Mouse (Mus musculus): ENCODE data around the gene Map4k2. TPM values are rescaled to one million over a fixed set of nuclear protein-coding genes. Genes with fewer than 3 reads are reported as not detected.
A peak's percentile ranks its signal among the peaks of the same experiment; 100 is the strongest.
"Not testable (repeated sequence)": the region's sequence is repeated elsewhere in the genome, so short reads cannot be mapped to it uniquely, and the experiment has no call there.

The Map4k2 gene
- total RNA-seq, 2 experiments from 2014 or later = 94.9 to 108 TPM

GRCm38 (mm10) chr19:6304787-6305516, 36.0 kb upstream of the Map4k2 start:
- peak; percentile 97 for TF ChIP-seq CTCF (IDR thresholded peaks at IDR 0.05)
- no peak overlapping the region for H3K4me3 ChIP-seq
- DNase-seq (ENCODE audit: extremely low spot score in 1 of 2, low spot score in 2 of 2) = peak; percentile 72 to 89
- intact Hi-C loops (cut with DNase I) = loop anchor here (1.0 kb wide), 1 partner anchor 37 kb away; no protein-coding TSS in a partner anchor
- no peak overlapping the region for H3K27ac ChIP-seq

GRCm38 (mm10) chr19:6305517-6306115, 35.3 kb upstream of the Map4k2 start:
- H3K27ac ChIP-seq = no peak overlapping the region
- intact Hi-C loops (cut with DNase I) = loop anchor here (1.0 kb wide), 1 partner anchor 37 kb away; no protein-coding TSS in a partner anchor
- H3K4me3 ChIP-seq = peak overlapping the region; percentile 45; the same call in 1 of the 2 replicates
- DNase-seq (ENCODE audit: extremely low spot score in 1 of 2, low spot score in 2 of 2) = no peak
- no peak for TF ChIP-seq CTCF (IDR thresholded peaks at IDR 0.05)

DNA sequence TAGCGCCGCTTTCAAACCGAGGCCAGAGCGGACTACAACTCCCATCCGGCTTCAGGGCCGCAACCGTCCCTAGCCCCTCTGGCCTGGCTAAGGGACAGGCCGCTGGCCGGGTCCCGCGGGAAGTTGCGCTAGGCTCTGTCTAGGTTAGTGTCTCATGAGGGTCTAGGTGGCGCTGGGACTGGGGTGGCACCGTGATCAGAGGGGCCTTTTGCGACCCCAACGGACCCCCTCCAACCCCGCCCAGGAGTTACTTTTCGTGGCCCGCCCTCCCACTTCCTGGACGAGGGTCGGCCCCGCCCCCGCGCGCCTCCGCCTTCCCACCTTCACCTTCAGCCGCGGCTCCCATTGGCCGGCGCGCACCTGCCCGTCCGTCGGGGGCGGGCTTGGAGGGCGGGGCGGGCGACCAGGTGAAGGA, 34.8 kb upstream of the Map4k2 start, which contains the start of gene Cdc42bpg:
Gene Cdc42bpg (plus strand): TSS at position 320 of the 415 bp plus-strand sequence.
- no peak for TF ChIP-seq CTCF (IDR thresholded peaks at IDR 0.05)
- intact Hi-C loops (cut with DNase I) = no loop called here
- Histone ChIP-seq H3K4me3 (peak within 1 kb of the TSS; percentile 45), H3K27ac (no peak within 1 kb of the TSS; the same call in 1 of the 2 replicates)
- DNase-seq (ENCODE audit: extremely low spot score in 1 of 2, low spot score in 2 of 2) = peak; percentile 33 to 50

DNA sequence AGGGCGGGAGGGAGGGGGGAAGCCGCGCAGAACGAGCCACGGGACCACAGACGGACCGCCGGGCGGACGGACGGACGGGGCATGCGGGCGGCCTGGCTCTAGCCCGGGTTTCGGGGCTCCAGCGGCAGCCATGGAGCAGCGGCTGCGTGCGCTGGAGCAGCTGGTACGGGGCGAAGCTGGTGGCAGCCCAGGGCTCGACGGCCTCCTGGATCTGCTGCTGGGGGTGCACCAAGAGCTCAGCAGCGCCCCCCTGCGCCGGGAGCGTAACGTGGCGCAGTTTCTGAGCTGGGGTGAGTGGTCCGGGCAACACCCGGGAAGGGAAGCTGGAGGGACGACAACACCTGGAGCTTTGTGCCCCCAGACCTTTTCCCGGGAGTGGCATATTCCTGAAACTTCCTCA, 34.3 kb upstream of the Map4k2 start:
- peak; percentile 38 to 49 for DNase-seq (ENCODE audit: extremely low spot score in 1 of 2, low spot score in 2 of 2)
- peak; percentile 71 for TF ChIP-seq CTCF (IDR thresholded peaks at IDR 0.05)
- no peak overlapping the region for H3K27ac ChIP-seq
- intact Hi-C loops (cut with DNase I) = no loop called here
- H3K4me3 ChIP-seq = peak overlapping the region; percentile 45

- TF ChIP-seq CTCF (IDR thresholded peaks at IDR 0.05) = no peak
- no peak for DNase-seq (ENCODE audit: extremely low spot score in 1 of 2, low spot score in 2 of 2)
- Histone ChIP-seq H3K27ac (no peak overlapping the region), H3K4me3 (no peak overlapping the region)
- intact Hi-C loops (cut with DNase I) = no loop called here
Measured at GRCm38 (mm10) chr19:6307733-6308531, 33.0 kb upstream of the Map4k2 start.

- TF ChIP-seq CTCF (IDR thresholded peaks at IDR 0.05) = no peak
- no peak for DNase-seq (ENCODE audit: extremely low spot score in 1 of 2, low spot score in 2 of 2)
- intact Hi-C loops (cut with DNase I) = no loop called here
- H3K4me3 ChIP-seq = no peak overlapping the region
- H3K27ac ChIP-seq = no peak overlapping the region
Measured at GRCm38 (mm10) chr19:6310181-6310580, 30.8 kb upstream of the Map4k2 start.

- intact Hi-C loops (cut with DNase I); H3K27ac ChIP-seq; H3K4me3 ChIP-seq; DNase-seq (ENCODE audit: extremely low spot score in 1 of 2, low spot score in 2 of 2): not testable (repeated sequence)
Measured at GRCm38 (mm10) chr19:6311783-6312182, 29.2 kb upstream of the Map4k2 start.

DNA sequence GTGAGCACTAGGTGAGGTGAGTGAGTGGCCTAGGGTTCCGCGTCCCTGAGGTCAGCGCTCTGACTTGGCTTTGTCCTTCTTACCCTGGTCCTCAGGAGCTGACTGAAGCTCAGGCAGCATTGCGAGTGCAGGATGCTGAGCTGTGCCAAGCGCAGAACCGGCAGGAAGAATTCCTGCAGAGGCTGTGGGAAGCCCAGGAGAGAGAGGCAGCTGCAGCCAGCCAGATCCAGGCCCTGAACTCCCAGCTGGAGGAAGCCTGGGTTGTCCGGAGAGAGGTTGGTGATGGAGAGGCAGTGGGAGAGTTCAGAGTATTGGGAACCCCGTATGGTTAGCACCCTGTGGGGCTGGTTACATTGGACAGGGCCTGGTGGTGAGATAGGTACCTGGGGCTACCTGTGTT, 27.1 kb upstream of the Map4k2 start:
- H3K4me3 ChIP-seq = no peak overlapping the region
- TF ChIP-seq CTCF (IDR thresholded peaks at IDR 0.05) = no peak
- intact Hi-C loops (cut with DNase I) = no loop called here
- no peak for DNase-seq (ENCODE audit: extremely low spot score in 1 of 2, low spot score in 2 of 2)
- no peak overlapping the region for H3K27ac ChIP-seq

DNA sequence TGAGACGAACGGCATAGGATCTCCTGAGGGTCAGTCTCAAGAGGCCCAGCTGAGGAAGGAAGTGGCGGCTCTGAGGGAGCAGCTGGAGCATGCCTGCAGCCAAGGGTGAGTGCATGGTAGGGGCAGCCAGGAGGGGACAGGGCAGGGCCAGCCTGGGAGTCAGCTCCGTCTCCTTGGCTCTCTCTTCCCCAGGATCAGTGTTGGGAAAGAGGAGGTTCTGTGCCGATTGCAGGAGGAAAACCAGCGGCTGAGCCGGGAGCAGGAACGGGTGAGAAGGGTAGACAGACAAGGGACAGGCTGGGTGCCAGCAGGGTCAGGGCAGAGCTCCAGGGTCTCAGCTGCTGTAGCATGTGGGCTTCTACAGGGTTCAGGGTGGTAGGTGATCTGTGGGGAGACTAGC, 26.4 kb upstream of the Map4k2 start:
- intact Hi-C loops (cut with DNase I) = no loop called here
- no peak for TF ChIP-seq CTCF (IDR thresholded peaks at IDR 0.05)
- H3K27ac ChIP-seq = no peak overlapping the region
- no peak overlapping the region for H3K4me3 ChIP-seq
- DNase-seq (ENCODE audit: extremely low spot score in 1 of 2, low spot score in 2 of 2) = no peak

- H3K4me3 ChIP-seq = no peak overlapping the region
- intact Hi-C loops (cut with DNase I) = loop anchor here (5.0 kb wide), 2 partner anchors 208 to 333 kb away; partner anchors contain the start of gene Naaladl1
- DNase-seq (ENCODE audit: extremely low spot score in 1 of 2, low spot score in 2 of 2) = no peak
- no peak for TF ChIP-seq CTCF (IDR thresholded peaks at IDR 0.05)
- H3K27ac ChIP-seq = no peak overlapping the region
Measured at GRCm38 (mm10) chr19:6315573-6315972, 25.4 kb upstream of the Map4k2 start.

DNA sequence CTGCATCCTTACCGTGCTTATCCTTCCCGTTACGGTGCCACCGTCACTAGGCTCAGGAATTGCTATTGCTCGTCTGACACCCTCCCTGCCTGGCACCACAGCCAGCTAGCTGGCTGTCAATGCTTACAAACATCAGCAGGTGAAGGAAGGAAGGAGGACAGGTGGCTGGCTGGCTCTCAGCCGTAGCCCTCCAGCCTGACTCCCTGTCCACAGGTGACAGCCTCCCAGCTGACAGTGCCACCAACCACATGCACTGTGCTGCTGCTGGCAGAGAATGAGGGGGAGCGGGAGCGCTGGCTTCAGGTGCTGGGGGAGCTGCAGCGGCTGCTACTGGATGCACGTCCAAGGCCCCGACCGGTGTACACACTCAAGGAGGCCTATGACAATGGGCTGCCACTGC, 22.8 kb upstream of the Map4k2 start:
- no peak for DNase-seq (ENCODE audit: extremely low spot score in 1 of 2, low spot score in 2 of 2)
- TF ChIP-seq CTCF (IDR thresholded peaks at IDR 0.05) = no peak
- H3K27ac ChIP-seq = no peak overlapping the region
- intact Hi-C loops (cut with DNase I) = loop anchor here (5.0 kb wide), 2 partner anchors 211 to 336 kb away; partner anchors contain the start of gene Naaladl1
- H3K4me3 ChIP-seq = no peak overlapping the region

DNA sequence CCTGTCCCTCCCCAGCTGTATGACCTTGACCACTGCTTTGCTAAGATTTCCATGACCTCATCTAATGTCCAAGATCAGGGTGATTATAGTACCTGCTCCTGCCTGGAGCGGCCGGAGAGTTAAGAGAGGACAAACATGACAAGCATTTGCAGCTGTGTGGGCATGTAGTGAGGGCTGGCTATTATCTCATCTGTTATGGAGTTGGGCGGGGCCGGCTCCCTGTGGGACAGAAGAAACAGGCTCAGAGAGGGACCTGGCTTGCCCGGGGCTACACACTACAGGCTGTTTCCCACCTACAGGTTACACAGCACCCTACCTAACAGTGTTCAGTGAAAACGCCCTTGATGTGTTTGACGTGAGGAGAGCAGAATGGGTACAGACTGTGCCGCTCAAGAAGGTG, 19.6 kb upstream of the Map4k2 start:
- intact Hi-C loops (cut with DNase I) = no loop called here
- H3K4me3 ChIP-seq = no peak overlapping the region
- DNase-seq (ENCODE audit: extremely low spot score in 1 of 2, low spot score in 2 of 2) = no peak
- TF ChIP-seq CTCF (IDR thresholded peaks at IDR 0.05) = no peak
- H3K27ac ChIP-seq = no peak overlapping the region
